Mouse (Mus musculus) spleen, postnatal 10 days (tissue): Measurements from ENCODE around the gene Cacnb2.

Experiments used
- DNase-seq, 2 experiments: peaks; one replicate each; pipeline ENCODE4 v3.0.0; 2021 to 2022; ENCODE audit warnings: low spot score in 2 of 2

Gene Cacnb2

DNA sequence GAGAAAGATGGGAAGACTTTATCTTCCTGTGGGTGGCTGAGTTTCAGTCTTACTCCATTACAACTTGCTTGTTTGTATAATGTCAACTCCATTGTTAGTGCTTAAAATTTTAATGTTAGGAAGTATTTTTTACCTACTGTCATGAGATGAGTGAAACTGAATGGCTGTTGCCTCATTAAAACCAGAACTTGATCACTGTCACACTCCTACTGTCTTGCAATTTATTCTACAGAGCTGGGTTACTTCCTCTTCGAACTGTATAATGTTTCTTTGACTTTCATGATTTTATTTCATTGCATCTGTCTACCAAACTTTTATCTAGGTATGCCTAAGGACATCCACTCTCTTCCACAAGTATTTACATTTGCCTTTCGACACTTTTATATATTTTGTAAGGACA, 358.6 kb downstream of the Cacnb2 start:
- DNase-seq: no peak

DNA sequence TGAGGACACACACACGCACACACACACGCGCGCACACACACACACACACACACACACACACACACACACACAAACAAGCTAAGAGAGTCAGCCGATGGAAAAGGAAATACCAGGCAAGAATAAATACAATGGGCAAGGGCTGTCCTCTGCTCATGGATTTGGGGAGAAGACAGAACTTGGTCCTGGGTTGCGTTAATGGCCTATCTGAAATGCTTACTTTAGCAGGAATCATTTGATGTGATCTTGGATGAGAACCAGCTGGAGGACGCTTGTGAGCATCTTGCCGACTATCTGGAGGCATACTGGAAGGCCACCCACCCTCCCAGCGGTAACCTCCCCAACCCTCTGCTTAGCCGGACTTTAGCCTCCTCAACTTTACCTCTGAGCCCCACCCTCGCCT, 381.1 kb downstream of the Cacnb2 start:
- DNase-seq: no peak

DNA sequence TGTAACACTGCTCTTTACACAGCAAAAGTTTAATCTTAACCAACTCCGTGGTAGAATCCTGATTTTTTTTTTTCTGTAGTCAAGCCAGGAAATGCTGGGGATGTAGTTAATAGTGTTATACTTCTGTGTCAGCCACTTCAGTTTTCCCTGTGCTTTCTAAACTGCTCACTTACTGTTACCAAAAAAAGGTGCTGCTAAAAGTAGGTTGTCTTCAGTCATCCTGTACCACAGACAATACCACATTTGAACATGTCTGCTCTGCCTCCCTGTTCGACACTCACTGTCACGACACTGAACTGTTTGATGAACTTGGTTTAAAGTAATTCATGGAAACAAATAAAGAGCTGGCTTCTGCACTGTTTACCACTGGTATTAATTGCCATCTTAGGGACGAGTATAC, 385.6 kb downstream of the Cacnb2 start:
- no peak for DNase-seq

DNA sequence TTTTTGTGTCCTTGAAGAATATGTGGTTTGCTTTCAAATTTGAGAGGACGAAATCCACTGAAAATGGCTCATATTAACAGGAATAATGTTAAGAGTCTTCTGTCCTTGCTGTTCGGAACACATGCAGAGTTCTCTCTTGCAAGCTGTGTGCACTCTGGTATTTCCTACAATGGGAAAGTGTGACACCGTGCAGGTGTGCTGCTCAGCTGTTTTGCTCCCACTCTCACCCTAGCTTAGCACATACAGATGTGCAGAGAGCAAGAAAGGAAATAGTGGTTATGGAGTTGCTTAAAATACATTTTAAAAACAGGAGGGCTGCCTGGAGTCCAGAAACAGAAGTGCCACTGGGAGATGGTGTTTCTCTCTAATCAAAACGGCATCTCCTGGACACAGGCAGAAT, 386.5 kb downstream of the Cacnb2 start:
- no peak for DNase-seq

DNA sequence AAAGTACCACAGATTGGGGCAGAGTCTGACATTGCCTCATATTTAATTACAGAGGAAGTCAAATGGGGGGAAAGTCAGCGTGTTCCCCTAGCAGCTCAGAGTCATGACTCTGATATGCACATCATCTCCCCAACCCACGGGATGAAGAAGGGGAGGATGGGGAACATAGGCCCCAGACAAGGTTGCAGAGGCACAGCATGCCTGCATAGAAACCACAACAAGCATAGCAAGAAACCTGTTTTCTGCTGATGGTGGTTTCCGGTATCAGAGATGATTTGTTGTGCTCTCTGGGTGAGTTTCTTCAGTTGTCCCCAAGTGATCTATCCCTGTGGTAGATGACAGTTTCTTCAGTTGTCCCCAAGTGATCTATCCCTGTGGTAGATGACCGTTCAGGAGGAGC, 389.6 kb downstream of the Cacnb2 start:
- DNase-seq: no peak

DNA sequence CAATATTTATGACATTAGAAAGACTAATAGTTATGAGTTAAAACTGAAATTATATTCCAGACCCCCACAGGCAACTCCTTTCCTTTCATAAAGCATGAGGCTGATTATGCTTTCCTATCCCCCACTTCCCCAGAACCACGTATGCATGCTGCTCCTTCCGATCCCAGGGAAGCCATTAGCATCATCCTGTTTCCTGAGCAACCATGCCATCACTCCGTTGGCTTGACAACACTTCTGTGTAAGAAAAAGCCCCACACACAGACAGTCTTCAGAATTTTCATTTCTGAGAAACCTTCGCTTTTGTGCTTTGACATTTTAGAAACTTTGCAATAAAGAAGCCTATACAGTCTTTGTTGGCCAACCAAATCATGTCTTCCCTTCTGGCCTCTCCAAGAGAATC, 393.1 kb downstream of the Cacnb2 start:
- DNase-seq: no peak

DNA sequence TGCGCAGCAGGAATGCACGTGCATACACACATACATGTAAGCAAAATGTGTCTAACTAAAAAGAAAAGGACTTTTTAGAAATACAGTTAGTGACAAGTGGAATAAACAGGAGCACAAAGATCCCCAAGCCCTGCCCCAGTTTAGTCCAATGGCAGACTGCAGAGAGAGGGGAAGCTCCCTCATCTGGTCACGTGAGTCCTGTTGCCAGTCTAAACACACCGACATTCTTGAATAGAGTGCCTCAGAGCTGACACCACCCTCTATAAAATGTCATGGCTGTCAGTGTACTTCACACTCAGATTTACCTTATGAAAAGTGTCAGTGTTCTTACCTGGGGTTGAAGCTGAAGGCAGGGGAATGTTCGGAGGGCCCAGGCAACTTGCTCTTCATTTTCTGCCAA, 394.9 kb downstream of the Cacnb2 start:
- no peak for DNase-seq

DNA sequence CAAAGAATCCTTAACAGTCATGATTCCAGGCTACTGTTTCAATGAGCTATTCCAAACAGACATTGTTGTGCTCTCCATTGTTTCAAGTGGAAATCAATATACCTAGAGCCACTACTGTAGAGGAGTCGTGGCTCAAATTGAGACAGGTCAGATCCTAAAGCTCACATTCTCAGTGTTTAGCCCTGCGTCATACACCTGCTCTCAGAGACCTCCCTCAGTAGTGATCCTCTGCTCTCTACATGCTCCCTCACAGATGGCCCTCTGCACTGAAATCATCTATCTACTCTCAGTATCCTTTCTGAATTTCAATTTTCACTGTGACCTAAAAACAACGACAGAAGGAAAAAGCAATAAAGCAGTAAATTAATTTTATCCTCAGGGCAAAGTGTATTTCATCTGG, 404.6 kb downstream of the Cacnb2 start:
- DNase-seq: no peak

DNA sequence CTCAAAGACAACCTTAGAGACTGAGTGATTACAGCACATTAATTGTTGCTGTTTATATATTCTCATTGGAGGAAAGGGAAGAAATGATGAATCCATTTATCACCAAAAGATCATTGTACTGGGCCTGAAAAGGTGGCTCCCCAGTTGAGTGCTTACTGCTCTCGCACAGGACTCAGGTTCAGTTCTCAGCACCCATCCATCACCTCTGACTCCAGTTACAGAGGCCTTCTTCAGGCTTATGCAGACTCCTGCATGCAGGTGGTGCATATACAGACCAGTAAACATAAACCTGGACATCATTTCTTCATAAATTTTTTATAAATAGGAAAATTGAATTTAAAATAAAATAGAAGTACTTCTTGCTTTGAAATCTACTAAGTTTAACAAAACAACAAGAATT, 405.2 kb downstream of the Cacnb2 start:
- no peak for DNase-seq

DNA sequence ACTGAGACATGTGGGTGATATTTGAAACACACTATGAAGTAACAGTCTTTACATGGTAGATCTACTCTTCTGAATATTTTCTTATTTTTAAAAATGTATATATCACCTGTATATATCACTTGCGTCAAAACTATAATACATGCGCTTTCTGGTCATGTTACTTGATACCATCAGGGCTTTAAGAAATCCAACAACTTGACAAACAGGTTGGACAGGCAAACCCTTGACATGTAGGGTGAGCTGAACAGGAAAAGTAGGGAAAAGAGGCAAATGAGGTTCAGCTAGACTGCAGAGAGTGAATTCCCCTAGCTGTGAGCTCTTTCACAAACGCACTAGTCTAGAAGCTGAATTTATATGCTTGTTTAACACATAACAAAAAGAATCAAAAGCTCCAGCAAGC, 423.9 kb downstream of the Cacnb2 start:
- DNase-seq: no peak

DNA sequence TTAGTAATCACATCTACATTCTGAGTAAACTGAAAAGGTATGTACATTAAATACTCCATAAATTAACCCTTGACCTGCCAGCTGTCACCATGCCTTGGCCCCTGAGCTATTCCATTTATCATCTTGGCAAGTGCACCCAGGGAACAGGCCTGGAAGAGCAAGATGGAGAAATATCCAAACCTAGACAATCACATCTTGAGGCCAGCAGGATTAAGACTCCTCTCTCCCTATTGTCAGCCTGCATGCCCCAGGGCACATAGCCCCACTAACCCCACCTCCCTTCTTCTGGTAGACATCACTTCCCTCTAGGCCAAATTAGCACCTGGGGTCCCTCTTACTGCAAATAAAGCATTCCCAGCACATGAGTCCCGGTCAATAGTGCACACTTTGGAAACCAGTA, 424.9 kb downstream of the Cacnb2 start:
- DNase-seq: no peak
